Mouse (Mus musculus) brain, embryonic 14.5 days (tissue): ENCODE data around the gene Zbtb39.

Source experiments
- CTCF ChIP-seq: fragments of 200-500 bp; IDR thresholded peaks from 2 replicates; pipeline ENCODE4 v1.5.1; 2012; ENCODE audit warnings: inconsistent platforms, mild to moderate bottlenecking, moderate library complexity, borderline replicate concordance; ENCODE audit not compliant: insufficient read depth, insufficient read length; ENCODE audit errors: extremely low read depth
- POLR2A ChIP-seq: fragments of 200-500 bp; IDR thresholded peaks from 2 replicates; pipeline ENCODE4 v1.6.1; 2012; ENCODE audit warnings: mild to moderate bottlenecking, inconsistent platforms, borderline replicate concordance; ENCODE audit not compliant: poor library complexity, insufficient read depth, insufficient read length, severe bottlenecking; ENCODE audit errors: extremely low read depth

DNA sequence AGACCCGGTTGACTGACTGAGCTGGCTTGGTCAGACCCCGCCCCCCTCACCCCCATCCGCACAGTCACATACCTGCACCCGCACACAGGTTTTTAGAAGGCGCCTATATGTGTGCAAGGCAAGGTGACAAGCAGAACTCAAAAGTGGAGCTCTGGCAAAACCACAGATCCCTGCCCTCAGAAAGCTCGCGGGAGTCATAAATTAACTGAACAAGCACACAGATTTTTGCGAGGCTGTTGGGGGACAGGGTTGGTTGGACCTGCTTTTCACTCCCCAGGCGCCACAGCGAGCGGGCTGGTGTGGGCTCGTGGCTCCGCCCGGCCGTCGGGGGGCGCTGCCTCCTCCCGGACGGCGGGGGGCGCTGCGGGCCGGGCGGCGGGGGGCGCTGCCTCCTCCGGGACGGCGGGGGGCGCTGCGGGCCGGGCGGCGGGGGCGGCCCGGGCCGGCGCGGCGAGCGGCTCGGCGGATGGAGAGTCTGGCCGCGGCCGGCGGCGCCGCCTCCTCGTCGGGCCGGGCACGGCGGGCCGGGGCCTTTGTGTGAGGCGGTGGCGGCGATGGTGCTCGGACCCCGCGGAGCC lies at the start of gene Zbtb39:
- TF ChIP-seq CTCF (peak; percentile 55), POLR2A (peak; percentile 87)
